Mouse (Mus musculus): ENCODE results near the gene Isg15. TPM values are rescaled to one million over a fixed set of nuclear protein-coding genes. Genes with fewer than 3 reads are reported as not detected.
A peak's percentile ranks its signal among the peaks of the same experiment; 100 is the strongest.

Isg15 gene
- total RNA-seq (2012; rRNA removed) (3.8 and 5.4 TPM in 2 replicates), polyA plus RNA-seq (2012; ENCODE audit: insufficient read depth in 1 of 2, insufficient read length in 2 of 2, low read depth in 1 of 2, low replicate concordance in 2 of 2, missing spikeins in 1 of 2) (1 to 10 TPM in 1 of 2 experiments, not detected in 1; 4.8 TPM)

DNA sequence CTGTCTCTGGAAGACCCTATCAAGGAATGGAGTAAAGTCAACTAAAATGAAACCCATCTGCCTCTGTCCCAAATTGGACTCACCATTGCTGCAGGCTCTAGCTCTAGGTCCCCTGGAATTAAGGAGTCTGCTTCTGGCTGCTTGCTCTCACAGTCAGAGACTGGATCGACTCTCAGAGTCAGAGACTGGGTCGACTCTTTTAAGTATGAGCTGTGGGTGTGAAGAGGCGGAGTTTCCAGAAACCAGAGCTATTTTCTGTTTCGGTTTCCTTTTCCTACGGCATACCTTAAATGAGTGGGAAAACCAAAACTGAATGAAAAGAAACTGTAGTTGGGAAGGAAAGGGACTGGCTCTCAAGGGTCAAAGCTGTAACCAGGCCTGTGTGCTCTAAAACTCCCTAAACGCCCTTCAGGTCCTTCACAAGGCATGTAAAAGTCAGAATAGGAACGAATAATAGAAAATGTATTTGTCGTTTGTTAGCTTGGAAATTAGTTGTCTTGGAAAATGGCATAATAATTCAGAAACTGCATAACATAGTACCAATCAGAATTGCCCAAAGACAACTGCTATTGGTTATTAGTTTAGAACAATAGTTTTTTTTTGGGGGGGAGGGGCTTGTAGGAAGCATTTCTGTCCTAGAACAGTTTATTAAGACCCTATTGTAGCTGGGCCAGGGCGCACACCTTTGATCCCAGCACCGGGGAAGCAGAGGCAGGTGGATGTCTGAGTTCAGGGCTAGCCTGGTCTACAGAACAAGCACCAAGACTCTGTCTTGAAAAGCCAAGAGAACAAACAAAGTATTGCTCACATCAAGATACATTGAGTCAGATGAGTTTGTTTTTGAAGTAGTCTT is at the start of gene Isg15:
Isg15 (minus strand) TSS at position 196 of the 853 bp plus-strand sequence.
- peak; percentile 67 for DNase-seq (ENCODE audit: low read depth, low spot score)
- peak within 1 kb of the TSS; percentile 80 for H3K4me3 ChIP-seq (ENCODE audit: control insufficient read depth in 1 of 2, insufficient read depth in 1 of 2, low read depth in 2 of 2, low read length in 2 of 2)
- H3K4me1 ChIP-seq (ENCODE audit: control insufficient read depth in 1 of 2, insufficient read depth in 2 of 2, low read length in 2 of 2), result peaks cover 9 to 30% of the 10 kb centered on the region in 2 experiments; a peak in 3 of 4 replicates
- H3K36me3 ChIP-seq (ENCODE audit: control insufficient read depth in 1 of 2, insufficient read depth in 2 of 2, low read length in 2 of 2), result peaks cover 0 to 15% of the 10 kb centered on the region in 2 experiments; a peak in 2 of 4 replicates
- H3K79me2 ChIP-seq (ENCODE audit: control insufficient read depth, insufficient read depth, low read length, poor library complexity), result peaks cover 21% of the 10 kb centered on the region
- no peaks in the 10 kb centered on the region for H3K27me3 ChIP-seq (ENCODE audit: control insufficient read depth in 1 of 2, insufficient read depth in 2 of 2, low read length in 2 of 2)
- H3K27ac ChIP-seq (ENCODE audit: control insufficient read depth, low read depth, low read length), result peak within 1 kb of the TSS; percentile 75
- no peaks in the 10 kb centered on the region for H3K9me3 ChIP-seq (replicated peaks; ENCODE audit: insufficient read depth, low read length)
- H3K9ac ChIP-seq (ENCODE audit: control insufficient read depth, low read depth, low read length, poor library complexity, severe bottlenecking), result peak within 1 kb of the TSS; percentile 76
- no peak for TF ChIP-seq RAD21 (IDR thresholded peaks at IDR 0.05; ENCODE audit: low read depth, low read length)
- peak; percentile 58; the same call in 1 of the 2 replicates for TF ChIP-seq CHD1 (IDR thresholded peaks at IDR 0.05; ENCODE audit: low read depth, low read length)
- peak; percentile 76 for TF ChIP-seq SIN3A (IDR thresholded peaks at IDR 0.05; ENCODE audit: low read length)
- TF ChIP-seq NRF1 (IDR thresholded peaks at IDR 0.05; ENCODE audit: insufficient read depth, low read depth, low read length, poor library complexity, severe bottlenecking), result no peak
- peak in 1 of 2 experiments; percentile 40; a peak in 1 of 4 replicates for TF ChIP-seq POLR2A (IDR thresholded peaks at IDR 0.05; ENCODE audit: control insufficient read depth in 1 of 2, insufficient read depth in 1 of 2, low read depth in 1 of 2, low read length in 2 of 2, poor library complexity in 1 of 2)
- peak; percentile 30; the same call in 1 of the 2 replicates for TF ChIP-seq NELFE (IDR thresholded peaks at IDR 0.05; ENCODE audit: low read depth, low read length)
- TF ChIP-seq MYB (IDR thresholded peaks at IDR 0.05; ENCODE audit: low read depth, low read length), result no peak
- peak; percentile 74 for TF ChIP-seq ETS1 (IDR thresholded peaks at IDR 0.05; ENCODE audit: low read depth, low read length)
- TF ChIP-seq MAFK (IDR thresholded peaks at IDR 0.05; ENCODE audit: borderline replicate concordance, low read depth, low read length), result no peak
- TF ChIP-seq BHLHE40 (IDR thresholded peaks at IDR 0.05; ENCODE audit: borderline replicate concordance, low read depth, low read length), result 0 out of 2 replicates have a peak, but pooled peaks have one; percentile 16
- TF ChIP-seq HCFC1 (IDR thresholded peaks at IDR 0.05; ENCODE audit: low read depth, low read length), result 0 out of 2 replicates have a peak, but pooled peaks have one; percentile 10
- TF ChIP-seq ZNF384 (IDR thresholded peaks at IDR 0.05; ENCODE audit: low read depth, low read length), result peak; percentile 44; the same call in 1 of the 2 replicates
- TF ChIP-seq TCF12 (IDR thresholded peaks at IDR 0.05; ENCODE audit: low read depth, low read length), result no peak
- no peak for TF ChIP-seq MEF2A (IDR thresholded peaks at IDR 0.05; ENCODE audit: extremely low read depth, insufficient replicate concordance, low read depth, low read length, poor library complexity, severe bottlenecking)
- TF ChIP-seq TBP (IDR thresholded peaks at IDR 0.05; ENCODE audit: low read depth, low read length), result peak; percentile 74
- TF ChIP-seq E2F4 (IDR thresholded peaks at IDR 0.05; ENCODE audit: borderline replicate concordance, low read depth, low read length), result no peak
- no peak for TF ChIP-seq POLR2AphosphoS2 (IDR thresholded peaks at IDR 0.05; ENCODE audit: low read length)

DNA sequence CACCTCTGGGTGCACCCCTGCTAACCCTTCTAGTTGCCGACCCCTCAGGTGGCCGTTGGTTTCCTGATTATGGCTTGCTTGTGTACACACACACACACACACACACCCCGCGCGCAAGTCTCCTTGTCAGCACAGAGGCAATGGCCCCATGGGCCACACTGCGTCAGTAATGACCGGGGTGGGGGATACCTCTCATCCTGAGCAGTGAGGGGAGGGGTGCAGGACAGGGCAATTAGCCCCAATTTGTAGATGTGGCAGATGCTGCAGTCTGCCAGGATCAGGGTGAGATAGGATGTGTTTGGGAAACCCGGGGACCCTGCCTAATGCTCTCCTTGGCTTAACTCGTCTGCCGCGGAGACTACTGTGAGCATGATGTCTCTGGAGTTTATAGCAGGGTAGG is 48.9 kb upstream of the Isg15 start:
- no peaks in the 10 kb centered on the region for H3K9me3 ChIP-seq (replicated peaks; ENCODE audit: insufficient read depth, low read length)
- no peak for DNase-seq (ENCODE audit: low read depth, low spot score)
- no peak overlapping the region for H3K4me3 ChIP-seq (ENCODE audit: control insufficient read depth in 1 of 2, insufficient read depth in 1 of 2, low read depth in 2 of 2, low read length in 2 of 2)
- no peaks in the 10 kb centered on the region for H3K79me2 ChIP-seq (ENCODE audit: control insufficient read depth, insufficient read depth, low read length, poor library complexity)
- H3K27me3 ChIP-seq (ENCODE audit: control insufficient read depth in 1 of 2, insufficient read depth in 2 of 2, low read length in 2 of 2), result no peaks in the 10 kb centered on the region
- H3K36me3 ChIP-seq (ENCODE audit: control insufficient read depth in 1 of 2, insufficient read depth in 2 of 2, low read length in 2 of 2), result peaks cover 4 to 7% of the 10 kb centered on the region in 2 experiments; a peak in 3 of 4 replicates
- no peak overlapping the region for H3K27ac ChIP-seq (ENCODE audit: control insufficient read depth, low read depth, low read length)
- H3K9ac ChIP-seq (ENCODE audit: control insufficient read depth, low read depth, low read length, poor library complexity, severe bottlenecking), result no peak overlapping the region
- H3K4me1 ChIP-seq (ENCODE audit: control insufficient read depth in 1 of 2, insufficient read depth in 2 of 2, low read length in 2 of 2), result peaks cover 3 to 20% of the 10 kb centered on the region in 2 experiments; a peak in 3 of 4 replicates
- TF ChIP-seq MYC (IDR thresholded peaks at IDR 0.05; ENCODE audit: low read depth, low read length), result 0 out of 2 replicates have a peak, but pooled peaks have one; percentile 10
- TF ChIP-seq RCOR1 (IDR thresholded peaks at IDR 0.05; ENCODE audit: low read depth, low read length), result no peak
- no peak for TF ChIP-seq USF1 (IDR thresholded peaks at IDR 0.05; ENCODE audit: low read depth, low read length)
- peak in 1 of 2 experiments; percentile 33; a peak in 1 of 4 replicates for TF ChIP-seq POLR2A (IDR thresholded peaks at IDR 0.05; ENCODE audit: control insufficient read depth in 1 of 2, insufficient read depth in 1 of 2, low read depth in 1 of 2, low read length in 2 of 2, poor library complexity in 1 of 2)
